Mouse (Mus musculus) spleen, adult 2 months (tissue): ENCODE measurements around the gene Arhgef3. TPM values are rescaled to one million over a fixed set of nuclear protein-coding genes. Genes with fewer than 3 reads are reported as not detected.

Experiments
- DNase-seq, 2 experiments: peaks; one replicate each; pipeline versions ENCODE4 v3.0.0 to v3.0.0-alpha.2; 2012 to 2021; ENCODE audit warnings: low spot score in 2 of 2, low read depth in 1 of 2
- H3K27ac ChIP-seq: fragments of 200-500 bp; 2 replicates; pipeline ENCODE4 v1.5.1; 2012; ENCODE audit warnings: low read length, inconsistent platforms; ENCODE audit not compliant: insufficient read depth
- H3K27me3 ChIP-seq: fragments of 200-500 bp; 2 replicates; pipeline ENCODE4 v1.6.1; 2012; ENCODE audit warnings: mild to moderate bottlenecking, moderate library complexity, low read length, inconsistent platforms; ENCODE audit not compliant: control insufficient read depth, insufficient read depth
- H3K36me3 ChIP-seq: fragments of 200-500 bp; 2 replicates; pipeline ENCODE4 v1.6.1; 2012; ENCODE audit warnings: mild to moderate bottlenecking, low read length, inconsistent platforms; ENCODE audit not compliant: control insufficient read depth, insufficient read depth
- H3K4me1 ChIP-seq: fragments of 200-500 bp; 2 replicates; pipeline ENCODE4 v1.6.1; 2011; ENCODE audit warnings: inconsistent platforms; ENCODE audit not compliant: control insufficient read depth, insufficient read depth, insufficient read length
- H3K4me3 ChIP-seq: fragments of 200-500 bp; 2 replicates; pipeline ENCODE4 v1.5.1; 2011; ENCODE audit warnings: mild to moderate bottlenecking, inconsistent platforms; ENCODE audit not compliant: insufficient read depth, insufficient read length; ENCODE audit errors: extremely low read depth
- CTCF ChIP-seq: fragments of 200-500 bp; IDR thresholded peaks from 2 replicates; pipeline ENCODE4 v1.5.1; 2011; ENCODE audit warnings: mild to moderate bottlenecking, inconsistent platforms; ENCODE audit not compliant: insufficient read depth, insufficient read length, insufficient replicate concordance; ENCODE audit errors: extremely low read depth
- POLR2A ChIP-seq: fragments of 200-500 bp; IDR thresholded peaks from 2 replicates; pipeline ENCODE4 v1.6.1; 2011; ENCODE audit warnings: low read depth, low read length, inconsistent platforms
- WGBS: fragments of 180-500 bp; shearing (Covaris S2); methylation state at CpG from one replicate; pipeline ENCODE4 v1.1.7; 2018; 5-methylcytosine and 5-hydroxymethylcytosine counted together
- polyA plus RNA-seq: library from polyadenylated mRNA; depleted of rRNA; stranded (reverse); fragments of >200 nt; gene quantifications from 2 replicates; pipeline ENCODE4 v1.2.3, GENCODE M21; 2012

Gene Arhgef3
- polyA plus RNA-seq, 1 experiment, result 21.1 TPM

DNA sequence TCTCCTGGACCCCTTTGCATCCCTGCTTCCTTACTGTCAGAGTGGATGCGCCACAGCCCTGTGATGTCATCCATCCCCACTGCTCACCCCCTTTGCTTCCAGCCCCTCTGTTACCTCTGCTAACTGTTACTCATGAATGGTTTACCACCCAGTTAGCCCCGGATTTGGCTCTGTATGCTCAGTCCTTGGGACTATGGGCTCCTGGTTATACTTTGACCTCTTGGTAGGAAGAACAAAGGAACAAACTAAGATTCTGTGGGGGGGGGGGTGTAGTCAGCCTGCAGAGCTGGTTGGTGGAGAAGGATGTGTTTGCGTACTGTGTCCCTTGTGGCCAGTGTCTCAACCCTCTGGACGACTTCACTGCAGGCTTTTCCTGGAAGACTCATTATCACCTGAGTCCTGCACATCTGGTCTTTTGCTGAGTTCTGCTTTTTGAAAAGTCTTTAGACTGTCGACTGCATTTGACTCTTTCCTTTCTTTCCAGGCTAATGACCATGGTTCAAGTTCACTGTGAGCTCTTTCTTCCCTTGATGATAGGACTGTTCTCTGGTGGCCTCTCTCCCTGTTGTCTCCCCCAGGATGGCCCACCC lies 250.1 kb downstream of the Arhgef3 start:
- DNase-seq, result no peak
- Histone ChIP-seq H3K36me3 (peaks cover 12% of the 10 kb centered on the region), H3K27me3 (no peaks in the 10 kb centered on the region), H3K4me3 (no peak overlapping the region), H3K27ac (peak overlapping the region; percentile 75), H3K4me1 (peaks cover 40% of the 10 kb centered on the region)
- WGBS, result 39% methylated on average over 5 of the region's 5 CpGs
- no peak for TF ChIP-seq CTCF
- TF ChIP-seq POLR2A, result no peak

DNA sequence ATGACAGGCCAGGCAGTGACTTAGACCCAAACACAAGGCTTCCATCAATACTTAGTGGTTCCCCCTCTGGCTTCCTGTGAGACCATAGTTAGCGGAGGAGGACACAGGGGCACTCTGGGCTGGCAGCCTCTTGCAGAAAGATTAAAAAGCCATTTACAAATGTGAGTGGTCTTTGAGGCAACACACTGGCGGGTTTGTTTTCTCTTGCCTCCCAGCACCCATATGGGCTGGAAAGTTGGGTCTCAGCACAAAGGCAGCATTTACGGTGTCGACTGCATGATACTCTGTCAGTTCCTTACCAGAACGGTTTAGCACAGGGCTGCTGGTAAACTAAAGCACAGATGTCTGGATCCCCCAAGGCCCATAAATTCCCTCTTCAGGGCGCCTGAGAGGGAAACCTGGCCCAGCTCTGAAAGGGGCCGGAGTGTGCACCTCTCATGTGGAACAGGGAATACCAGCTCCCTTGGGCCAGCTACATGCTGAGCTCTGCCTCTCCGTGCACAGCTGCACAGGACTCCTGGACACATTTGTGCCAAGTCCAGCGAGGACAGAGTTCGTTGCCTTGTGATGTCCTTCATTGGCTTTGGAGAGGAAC lies 252.5 kb downstream of the Arhgef3 start:
- WGBS, result 48% methylated on average over 10 of the region's 10 CpGs
- TF ChIP-seq POLR2A (no peak), CTCF (no peak)
- no peak for DNase-seq
- Histone ChIP-seq H3K4me1 (peaks cover 33% of the 10 kb centered on the region; the same call in 1 of the 2 replicates), H3K36me3 (peaks cover 14% of the 10 kb centered on the region), H3K27ac (0 out of 2 replicates have a peak overlapping the region, but pooled peaks have one; percentile 33), H3K27me3 (no peaks in the 10 kb centered on the region), H3K4me3 (no peak overlapping the region)

DNA sequence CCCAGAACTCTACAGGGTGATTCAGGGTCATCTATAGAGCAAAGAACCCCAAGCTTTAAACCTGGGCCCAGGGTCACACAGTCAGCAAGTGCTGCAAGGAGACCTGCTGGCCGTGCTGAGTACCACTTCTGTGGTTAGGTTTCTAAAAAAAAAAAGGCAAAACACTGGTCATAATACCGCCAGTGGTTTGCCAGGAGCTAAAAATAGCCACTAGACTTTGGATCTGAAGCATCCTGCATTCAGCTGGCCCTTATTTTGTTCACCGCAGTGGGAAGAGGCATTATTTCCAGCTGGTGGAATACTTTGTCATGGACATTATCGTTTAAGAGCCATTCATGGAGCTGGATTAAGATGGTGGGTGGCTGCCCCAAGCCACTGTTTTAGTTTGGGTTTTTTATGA lies 253.9 kb downstream of the Arhgef3 start:
- no peak for DNase-seq
- WGBS, result 37% methylated on average over 4 of the region's 4 CpGs
- H3K36me3 ChIP-seq, result peaks cover 9% of the 10 kb centered on the region
- peaks cover 31% of the 10 kb centered on the region; the same call in 1 of the 2 replicates for H3K4me1 ChIP-seq
- H3K27me3 ChIP-seq, result no peaks in the 10 kb centered on the region
- no peak overlapping the region for H3K4me3 ChIP-seq
- no peak overlapping the region for H3K27ac ChIP-seq
- TF ChIP-seq CTCF, result no peak
- TF ChIP-seq POLR2A, result no peak

DNA sequence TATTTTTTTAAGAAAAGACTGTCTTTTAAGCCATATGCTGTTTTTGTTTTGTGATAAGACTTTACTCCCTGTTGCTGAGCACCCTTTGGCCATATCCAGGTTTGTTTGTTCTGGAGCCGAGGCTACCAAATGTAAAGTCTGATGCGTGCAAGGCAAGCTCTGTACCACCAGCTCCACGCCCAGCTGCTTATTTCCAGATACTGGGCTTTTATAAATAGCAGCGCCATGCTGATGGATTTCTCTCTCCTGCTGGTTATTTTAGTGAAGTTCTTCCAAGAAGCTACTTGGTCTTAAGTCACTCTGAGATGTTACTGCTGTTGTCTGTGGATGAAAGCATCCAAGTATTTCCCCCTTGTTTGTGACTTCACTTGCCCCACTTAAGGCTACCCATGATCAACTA lies 254.8 kb downstream of the Arhgef3 start:
- H3K4me1 ChIP-seq, result peaks cover 29% of the 10 kb centered on the region; the same call in 1 of the 2 replicates
- H3K4me3 ChIP-seq, result no peak overlapping the region
- DNase-seq, result no peak
- H3K27ac ChIP-seq, result no peak overlapping the region
- peaks cover 8% of the 10 kb centered on the region for H3K36me3 ChIP-seq
- TF ChIP-seq CTCF (no peak), POLR2A (no peak)
- no peaks in the 10 kb centered on the region for H3K27me3 ChIP-seq
- WGBS, result 96% methylated on average over 4 of the region's 4 CpGs

DNA sequence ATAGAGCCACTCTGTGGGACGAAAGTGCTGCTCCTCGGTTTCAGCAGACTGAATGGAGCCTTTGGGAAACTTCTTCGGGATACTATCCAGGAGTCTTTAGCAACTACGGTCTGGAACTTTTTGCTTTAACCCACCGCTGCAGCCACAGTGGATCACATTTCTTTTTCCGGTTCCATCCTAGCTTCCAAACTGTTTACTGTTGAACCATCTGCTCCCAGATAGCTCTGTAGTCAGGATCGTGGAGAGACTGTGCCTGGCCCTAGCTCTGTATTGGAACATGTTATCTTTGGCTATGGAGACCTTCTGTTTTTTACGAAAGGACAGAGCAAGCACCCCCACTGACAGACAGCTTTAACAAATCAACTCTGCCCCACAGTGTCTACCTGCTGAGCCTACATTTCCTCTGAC lies 257.0 kb downstream of the Arhgef3 start:
- H3K4me1 ChIP-seq, result peaks cover 20% of the 10 kb centered on the region; the same call in 1 of the 2 replicates
- peaks cover 6% of the 10 kb centered on the region for H3K36me3 ChIP-seq
- WGBS, result 89% methylated on average over 8 of the region's 8 CpGs
- no peak overlapping the region for H3K27ac ChIP-seq
- no peak overlapping the region for H3K4me3 ChIP-seq
- H3K27me3 ChIP-seq, result no peaks in the 10 kb centered on the region
- no peak for TF ChIP-seq POLR2A
- TF ChIP-seq CTCF, result no peak
- DNase-seq, result no peak

DNA sequence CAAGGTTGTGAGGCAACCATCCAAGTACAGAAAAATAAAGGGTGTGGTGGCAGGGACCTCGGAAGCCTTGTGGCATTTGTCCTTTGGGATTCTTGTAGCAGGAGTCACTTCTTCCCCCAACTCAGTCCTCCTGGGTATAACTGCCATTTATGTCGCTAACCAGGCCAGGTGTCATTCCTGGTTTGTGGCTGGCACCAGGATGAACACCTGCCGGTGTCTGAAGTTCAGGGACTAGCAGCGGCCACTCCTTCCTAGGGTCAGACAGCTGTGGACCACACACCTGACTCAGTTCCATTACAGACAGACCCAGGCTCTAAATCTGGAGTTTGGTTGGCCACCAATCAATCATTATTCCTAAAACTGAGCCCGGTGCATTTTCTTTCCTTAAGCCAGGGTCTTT lies 258.8 kb downstream of the Arhgef3 start:
- 87% methylated on average over 5 of the region's 5 CpGs for WGBS
- Histone ChIP-seq H3K4me3 (no peak overlapping the region), H3K27ac (no peak overlapping the region), H3K4me1 (peaks cover 11% of the 10 kb centered on the region; the same call in 1 of the 2 replicates), H3K36me3 (peaks cover 6% of the 10 kb centered on the region), H3K27me3 (no peaks in the 10 kb centered on the region)
- no peak for DNase-seq
- no peak for TF ChIP-seq CTCF
- TF ChIP-seq POLR2A, result no peak

DNA sequence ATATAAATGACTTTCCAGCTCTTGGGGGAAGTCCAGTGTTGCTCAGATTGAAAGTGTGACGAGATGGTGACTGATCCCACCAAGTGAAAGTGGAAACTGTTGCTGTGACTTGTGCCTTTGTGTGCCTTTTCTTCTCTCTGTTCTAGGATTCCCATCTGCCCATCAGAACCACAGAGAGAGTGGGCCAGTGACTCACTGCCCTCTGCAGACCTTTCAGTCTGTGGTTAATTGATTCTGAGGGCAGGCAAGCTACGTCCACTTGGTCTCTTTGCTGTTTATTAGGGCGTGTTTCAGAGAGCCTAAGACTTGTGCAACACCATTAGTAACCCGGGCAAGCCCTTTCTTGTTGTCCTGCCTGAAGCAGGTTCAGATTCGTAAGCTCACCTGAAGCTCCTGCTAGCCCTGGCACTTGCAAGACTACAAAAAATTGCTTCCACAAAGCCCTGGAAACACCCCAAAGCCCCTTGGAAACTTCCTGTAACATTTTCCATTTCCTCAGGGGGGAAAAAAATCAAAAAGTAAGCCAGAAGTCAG lies 261.5 kb downstream of the Arhgef3 start:
- H3K27me3 ChIP-seq, result no peaks in the 10 kb centered on the region
- no peak for TF ChIP-seq POLR2A
- TF ChIP-seq CTCF, result no peak
- peak overlapping the region; percentile 75 for H3K27ac ChIP-seq
- no peak for DNase-seq
- H3K4me1 ChIP-seq, result peaks cover 15% of the 10 kb centered on the region; the same call in 1 of the 2 replicates
- H3K4me3 ChIP-seq, result no peak overlapping the region
- 53% methylated on average over 5 of the region's 5 CpGs for WGBS
- H3K36me3 ChIP-seq, result peaks cover 7% of the 10 kb centered on the region
